Mouse (Mus musculus) gastrocnemius, adult 2 months (tissue): ENCODE measurements around the gene Csn3. TPM values are rescaled to one million over a fixed set of nuclear protein-coding genes. Genes with fewer than 3 reads are reported as not detected.

Experiments
- DNase-seq: peaks from one replicate; pipeline ENCODE4 v3.0.0; 2022
- H3K27ac ChIP-seq: fragments of 200-600 bp; 2 replicates; pipeline ENCODE4 v1.8.1; 2022; ENCODE audit warnings: mild to moderate bottlenecking
- H3K4me3 ChIP-seq: fragments of 200-600 bp; 2 replicates; pipeline ENCODE4 v1.8.1; 2022; ENCODE audit warnings: mild to moderate bottlenecking, moderate library complexity
- CTCF ChIP-seq: fragments of 200-600 bp; IDR thresholded peaks from 2 replicates; pipeline ENCODE4 v1.8.1; 2022; ENCODE audit warnings: antibody characterized with exemption, mild to moderate bottlenecking, moderate library complexity
- intact Hi-C: fragments of 180-260 bp; cut with DNase I; formaldehyde crosslinking; loops from one replicate; pipeline ENCODE4 v1.15.1; 2025
- long read RNA-seq, 2 experiments: library from polyadenylated mRNA; stranded (forward); transcript quantifications; one replicate each; pipeline ENCODE4 v2.0.0; 2021
- total RNA-seq, 2 experiments: library from RNA; stranded (reverse); gene quantifications; 2 replicates each; pipeline ENCODE4 v1.2.3; 2021

Csn3 gene
- not detected for total RNA-seq
- long read RNA-seq, experiment 1, result 0 reads
- long read RNA-seq, experiment 2, result 0 reads

DNA sequence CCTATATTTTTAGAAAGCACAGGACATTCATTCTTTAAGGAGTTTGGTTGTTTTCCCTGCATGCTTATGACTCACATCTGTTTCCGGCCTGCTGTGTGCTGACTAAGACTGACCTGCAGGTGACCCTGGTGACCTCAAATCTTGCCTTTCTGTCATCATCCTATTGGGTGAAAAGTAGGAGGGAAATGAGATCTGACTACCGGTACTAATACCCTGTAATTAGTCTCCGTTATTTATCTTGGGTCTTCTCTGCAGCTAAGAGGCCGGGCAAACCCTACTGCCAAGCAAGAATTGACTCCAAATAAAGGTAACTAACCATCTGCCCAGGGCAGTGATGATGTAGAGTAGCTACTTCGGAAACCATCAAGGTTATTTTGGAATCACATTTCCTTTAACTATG lies at the start of gene Csn3:
Gene Csn3, plus strand, starts transcription at position 208 of the 400 bp plus-strand sequence.
- no peak within 1 kb of the TSS for H3K27ac ChIP-seq
- no peak within 1 kb of the TSS for H3K4me3 ChIP-seq
- no peak for DNase-seq
- TF ChIP-seq CTCF, result no peak
- intact Hi-C loops, result no loop called here

DNA sequence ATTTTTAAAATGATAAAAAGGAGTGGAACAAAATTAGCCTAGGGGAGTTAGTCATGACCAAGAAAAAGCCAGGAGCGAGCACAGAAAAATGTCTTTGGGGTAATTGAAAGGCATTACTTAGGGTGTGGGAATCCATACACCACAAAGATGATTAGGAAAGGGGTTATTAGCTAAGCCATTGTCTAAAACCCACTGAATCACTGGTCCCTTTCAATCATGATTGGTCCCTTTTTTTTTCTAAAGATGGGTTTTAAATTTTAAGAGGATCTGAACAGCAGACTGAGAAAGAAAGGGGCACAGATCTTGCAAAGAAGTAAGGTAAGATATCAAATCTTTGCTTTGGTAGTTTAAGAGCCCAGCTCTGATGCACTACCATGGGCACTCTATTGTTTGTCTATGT lies 40.6 kb upstream of the Csn3 start, which contains the start of gene Odam:
Gene Odam, plus strand, starts transcription at position 301 of the 400 bp plus-strand sequence.
- Histone ChIP-seq H3K4me3 (no peak within 1 kb of the TSS), H3K27ac (no peak within 1 kb of the TSS)
- no peak for DNase-seq
- TF ChIP-seq CTCF, result no peak
- intact Hi-C loops, result no loop called here

DNA sequence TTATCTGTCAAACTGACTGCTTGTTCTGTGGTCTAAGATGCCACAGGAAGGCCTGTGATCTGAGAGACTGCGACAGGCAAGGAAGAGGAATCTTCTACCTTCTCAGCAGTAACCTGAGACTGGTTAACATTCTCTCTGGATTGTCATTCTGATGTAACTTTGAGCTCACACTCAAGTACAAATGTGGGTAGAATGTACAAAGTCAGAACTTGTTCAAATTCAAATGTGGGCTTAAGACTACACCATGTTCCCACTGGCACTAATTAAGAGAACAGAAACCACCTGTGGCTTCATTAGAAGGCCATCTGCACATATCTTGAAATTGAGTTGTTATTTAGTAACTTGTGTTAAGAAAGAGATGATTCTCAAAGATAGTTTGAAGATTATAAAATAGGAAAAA lies 6.2 kb downstream of the Csn3 start:
- intact Hi-C loops, result no loop called here
- H3K27ac ChIP-seq, result no peak overlapping the region
- no peak for TF ChIP-seq CTCF
- no peak for DNase-seq
- no peak overlapping the region for H3K4me3 ChIP-seq

DNA sequence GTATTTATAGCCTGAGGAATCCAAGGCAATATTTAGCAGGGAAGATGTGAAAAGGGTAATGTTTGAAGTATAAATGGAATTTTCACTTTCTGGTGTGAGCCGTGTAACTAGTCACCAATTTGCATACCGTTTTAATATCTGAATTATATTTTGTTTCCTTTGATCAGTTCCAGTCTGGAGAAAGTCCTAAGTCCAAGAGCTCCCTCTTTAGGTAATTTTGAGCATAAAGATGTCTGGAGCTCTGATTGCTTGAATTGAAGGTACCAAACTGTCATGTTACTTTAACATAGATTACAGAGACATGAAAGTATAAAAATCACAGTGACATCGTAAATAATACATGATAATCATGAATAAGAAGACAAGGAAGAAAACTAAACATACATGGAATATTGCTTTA lies 15.4 kb downstream of the Csn3 start:
- no peak overlapping the region for H3K27ac ChIP-seq
- intact Hi-C loops, result no loop called here
- H3K4me3 ChIP-seq, result no peak overlapping the region
- TF ChIP-seq CTCF, result no peak
- DNase-seq, result no peak

DNA sequence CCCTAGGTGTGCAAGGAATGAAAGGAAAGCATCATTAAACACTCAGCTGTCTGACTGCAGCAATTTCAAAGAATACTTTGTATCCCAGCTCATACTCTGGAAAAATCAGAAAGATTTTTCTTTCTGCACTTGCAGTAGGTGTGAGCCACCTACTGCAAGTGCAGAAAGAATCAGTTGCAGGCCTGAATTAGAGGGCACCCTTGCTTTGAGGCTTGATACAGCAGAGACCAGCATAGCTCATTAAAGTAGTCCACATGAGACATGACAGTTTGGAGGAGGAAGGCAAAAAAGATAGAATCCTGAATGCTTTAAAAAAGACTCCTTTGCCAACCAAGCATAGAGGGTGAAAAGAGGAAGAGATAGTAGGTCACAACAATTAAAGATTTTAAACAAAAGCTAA lies 17.1 kb downstream of the Csn3 start:
- DNase-seq, result no peak
- Histone ChIP-seq H3K27ac (no peak overlapping the region), H3K4me3 (no peak overlapping the region)
- intact Hi-C loops, result no loop called here
- TF ChIP-seq CTCF, result no peak

DNA sequence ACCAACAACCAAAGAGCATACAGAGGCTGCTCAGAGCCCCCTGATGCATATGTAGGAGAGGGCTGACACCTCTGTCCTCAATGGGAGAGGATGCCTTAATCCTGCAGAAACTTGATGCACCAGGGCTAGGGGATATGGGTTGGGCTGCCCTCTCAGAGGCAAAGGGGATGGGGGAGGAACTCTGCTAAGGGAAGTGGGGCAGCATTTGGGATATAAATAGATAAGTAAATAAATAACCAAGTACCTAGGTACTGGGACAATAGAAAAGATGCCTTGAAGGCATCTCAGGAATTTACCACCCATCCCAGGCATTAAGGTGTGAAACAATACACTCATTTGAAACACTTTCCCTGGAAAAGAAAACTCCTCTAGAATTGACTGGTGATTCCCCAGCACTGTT lies 26.5 kb downstream of the Csn3 start:
- no peak overlapping the region for H3K27ac ChIP-seq
- intact Hi-C loops, result no loop called here
- DNase-seq, result no peak
- TF ChIP-seq CTCF, result no peak
- no peak overlapping the region for H3K4me3 ChIP-seq

DNA sequence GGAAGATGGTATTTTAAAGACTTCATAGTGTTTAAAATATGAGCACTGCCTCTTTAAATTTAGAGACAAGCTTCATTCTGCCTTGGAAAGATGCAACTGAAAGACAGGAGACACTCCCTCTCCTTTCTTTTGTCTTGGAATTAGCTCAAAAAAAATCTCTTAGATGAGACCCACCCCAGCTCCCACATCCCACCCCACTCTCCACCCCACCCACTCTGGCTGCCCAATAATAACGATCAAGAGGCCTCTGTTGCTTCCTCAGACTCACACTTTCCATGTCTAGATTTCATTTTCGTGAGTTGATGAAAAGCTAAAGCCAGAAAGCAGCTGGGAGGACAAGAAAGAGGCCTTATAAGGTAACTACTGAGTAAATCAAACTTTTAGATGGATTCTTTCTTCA lies 43.8 kb downstream of the Csn3 start, which contains the start of the genes 2310003L06Rik and Gm28434:
Gene 2310003L06Rik, plus strand, starts transcription at position 259 of the 400 bp plus-strand sequence.
Gene Gm28434, plus strand, starts transcription at position 317 of the 400 bp plus-strand sequence.
- TF ChIP-seq CTCF, result no peak
- no peak within 1 kb of the TSS for H3K27ac ChIP-seq
- no peak within 1 kb of the TSS for H3K4me3 ChIP-seq
- no peak for DNase-seq
- intact Hi-C loops, result no loop called here

DNA sequence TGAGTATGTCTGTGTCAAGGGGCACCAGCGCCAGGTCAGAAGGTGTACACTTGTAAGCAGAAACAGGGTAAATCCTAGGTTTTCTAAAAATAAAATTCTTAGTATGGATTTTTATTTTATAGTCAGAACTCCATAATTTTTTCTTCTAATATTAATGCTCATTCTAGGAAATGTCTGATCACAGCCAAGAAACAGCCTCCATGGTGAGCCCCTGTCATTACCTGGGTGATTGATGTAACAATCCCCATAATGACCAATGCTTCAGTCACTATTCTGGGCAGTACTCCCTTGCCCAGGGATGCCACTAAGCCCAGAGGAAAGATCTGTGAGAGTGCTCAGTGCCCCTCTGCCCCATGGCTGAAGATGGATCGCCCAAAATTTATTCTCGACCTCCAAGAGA lies 53.8 kb downstream of the Csn3 start, which contains the start of gene Cabs1:
Gene Cabs1, plus strand, starts transcription at position 301 of the 400 bp plus-strand sequence.
- no peak within 1 kb of the TSS for H3K4me3 ChIP-seq
- TF ChIP-seq CTCF, result no peak
- intact Hi-C loops, result no loop called here
- no peak within 1 kb of the TSS for H3K27ac ChIP-seq
- DNase-seq, result no peak

Other genes starting within 250 kb of the Csn3 start
- gene Csn2, start 225.9 kb upstream of the Csn3 start, total RNA-seq, result not detected
- gene Csn1s2a, start 151.0 kb upstream of the Csn3 start, total RNA-seq, result not detected
- gene Csn1s2b, start 117.5 kb upstream of the Csn3 start, total RNA-seq, result not detected
- gene Prr27, start 99.9 kb upstream of the Csn3 start, total RNA-seq, result not detected
- gene Odam, start 40.5 kb upstream of the Csn3 start, total RNA-seq, result not detected
- gene 2310003L06Rik, start 43.9 kb downstream of the Csn3 start, total RNA-seq, result not detected
- not detected for gene Gm28434, start 43.9 kb downstream of the Csn3 start, total RNA-seq
- not detected for gene Cabs1, start 53.9 kb downstream of the Csn3 start, total RNA-seq
- gene Smr3a, start 77.0 kb downstream of the Csn3 start, total RNA-seq, result not detected
- not detected for gene Smr2, start 161.0 kb downstream of the Csn3 start, total RNA-seq
- gene Gm11116, start 186.0 kb downstream of the Csn3 start, total RNA-seq, result not detected
- gene Gm11115, start 228.5 kb downstream of the Csn3 start, total RNA-seq, result not detected